Mouse (Mus musculus) G1E (cell line): ENCODE data around the gene Stxbp3.

ENCODE experiments used
- CTCF ChIP-seq: IDR thresholded peaks from 2 replicates; pipeline ENCODE4 v1.5.1; 2012; ENCODE audit warnings: low read depth, low read length, inconsistent platforms, mixed read lengths
- GATA1 ChIP-seq: IDR thresholded peaks from 2 replicates; pipeline ENCODE4 v1.6.1; 2012; ENCODE audit warnings: borderline replicate concordance, low read length, inconsistent platforms, mixed read lengths

- TF ChIP-seq CTCF (no peak), GATA1 (no peak)
Observed at GRCm38 (mm10) chr3:108853266-108853665, 12.9 kb upstream of the Stxbp3 start.
